Mouse (Mus musculus) small intestine, adult 2 months (tissue): ENCODE data around the gene Mapk8ip1.

Experiments used
- CTCF ChIP-seq: fragments of 200-500 bp; IDR thresholded peaks from 2 replicates; pipeline ENCODE4 v1.5.1; 2012; ENCODE audit warnings: low read depth, mild to moderate bottlenecking, control low read depth, inconsistent platforms, low read length, moderate library complexity, mixed read lengths; ENCODE audit not compliant: insufficient replicate concordance, insufficient read length; ENCODE audit errors: extremely low read depth
- POLR2A ChIP-seq: fragments of 200-500 bp; IDR thresholded peaks from 2 replicates; pipeline ENCODE4 v1.6.1; 2012; ENCODE audit warnings: low read depth, mild to moderate bottlenecking, control low read depth, inconsistent platforms, low read length, moderate library complexity

DNA sequence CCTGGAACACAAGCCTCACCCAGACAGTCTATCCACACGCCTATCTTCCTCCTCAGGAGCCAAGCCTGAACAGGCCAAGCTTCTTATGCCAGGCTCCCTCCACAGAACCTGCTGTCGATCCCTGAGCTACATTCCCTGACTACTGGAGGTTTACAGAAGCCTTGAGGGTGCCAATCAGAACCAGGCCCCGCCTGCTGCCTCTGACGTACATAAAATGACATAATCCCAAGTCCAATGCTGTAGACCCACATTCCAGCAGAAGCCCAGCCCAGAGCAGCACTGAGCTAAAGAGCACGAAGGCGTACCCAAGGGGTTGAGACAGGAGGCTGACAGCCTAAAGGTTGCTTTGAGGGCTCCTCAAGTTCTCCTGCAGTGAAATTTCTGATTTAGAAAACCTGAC, 26.8 kb upstream of the Mapk8ip1 start:
- no peak for TF ChIP-seq POLR2A
- no peak for TF ChIP-seq CTCF
